Mouse (Mus musculus): ENCODE measurements at regions not wholly inside any gene's neighbourhood (a gene's known extent, or its start where the extent isn't known, plus 50 kb on each side); places are given as distances from the start of the nearest gene placed in this dataset.

DNA sequence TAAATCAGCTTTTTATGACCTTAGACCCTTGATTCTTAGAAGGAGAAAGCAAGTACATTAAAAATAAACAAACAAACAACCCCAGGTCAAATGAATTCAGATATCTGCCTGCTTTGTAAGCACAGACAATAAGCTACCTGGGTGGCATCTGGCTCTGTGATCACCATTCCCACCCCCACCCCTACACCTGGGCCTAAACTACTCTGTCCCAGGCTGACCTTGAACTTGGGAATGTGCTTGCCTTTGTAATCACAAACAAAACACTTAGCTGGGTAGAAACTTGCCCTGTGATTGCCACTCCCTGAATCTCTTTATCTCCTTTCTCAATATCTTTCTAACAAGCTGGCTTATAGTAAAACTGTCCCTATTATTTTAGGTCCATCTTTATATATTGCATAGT, 1005.6 kb downstream of the Fscb start:
- TF ChIP-seq CTCF (IDR thresholded peaks at IDR 0.05) (no peak), EP300 (IDR thresholded peaks at IDR 0.05; ENCODE audit: insufficient read depth, low read depth, low read length) (no peak), POLR2A (IDR thresholded peaks at IDR 0.05; ENCODE audit: insufficient read depth, low read depth, low read length) (no peak)

All from heart, adult 2 months (tissue).